Mouse (Mus musculus) midbrain, embryonic 14.5 days (tissue): ENCODE results near the gene Ear2. TPM values are rescaled to one million over a fixed set of nuclear protein-coding genes. Genes with fewer than 3 reads are reported as not detected.
"Not testable (repeated sequence)": the region's sequence is repeated elsewhere in the genome, so short reads cannot be mapped to it uniquely, and the experiment has no call there.

Experiments
- ATAC-seq: fragments of 200-750 bp; cut with Nextera tagmentation; 2 replicates; pipeline ENCODE4 v1.8.0; 2017; ENCODE audit warnings: moderate number of reproducible peaks, moderate library complexity; ENCODE audit not compliant: low FRiP score, low TSS enrichment
- DNase-seq: peaks from one replicate; pipeline ENCODE4 v3.0.0-alpha.2; 2015
- H3K27ac ChIP-seq: fragments of 300-500 bp; sonication (generic); replicated peaks from 2 replicates; pipeline ENCODE4 v1.5.1; 2014; ENCODE audit warnings: mild to moderate bottlenecking, low read depth, low read length, moderate library complexity
- H3K27me3 ChIP-seq: fragments of 300-500 bp; sonication (generic); 2 replicates; pipeline ENCODE4 v1.6.1; 2014; ENCODE audit warnings: low read length, control low read depth, mixed read lengths; ENCODE audit not compliant: control insufficient read depth, insufficient read depth
- H3K36me3 ChIP-seq: fragments of 300-500 bp; sonication (generic); 2 replicates; pipeline ENCODE4 v1.6.1; 2014; ENCODE audit warnings: low read length, control low read depth; ENCODE audit not compliant: control insufficient read depth, insufficient read depth
- H3K4me1 ChIP-seq: fragments of 300-500 bp; sonication (generic); 2 replicates; pipeline ENCODE4 v1.6.1; 2014; ENCODE audit warnings: mild to moderate bottlenecking, antibody characterized with exemption, low read length, control low read depth; ENCODE audit not compliant: control insufficient read depth, insufficient read depth
- H3K4me2 ChIP-seq: fragments of 300-500 bp; sonication (generic); 2 replicates; pipeline ENCODE4 v1.6.1; 2014; ENCODE audit warnings: mild to moderate bottlenecking, low read length, moderate library complexity
- H3K4me3 ChIP-seq: fragments of 300-500 bp; sonication (generic); replicated peaks from 2 replicates; pipeline ENCODE4 v1.5.1; 2014; ENCODE audit warnings: low read depth, low read length
- H3K9ac ChIP-seq: fragments of 300-500 bp; sonication (generic); replicated peaks from 2 replicates; pipeline ENCODE4 v1.6.1; 2014; ENCODE audit warnings: mild to moderate bottlenecking, low read length, moderate library complexity
- H3K9me3 ChIP-seq: fragments of 300-500 bp; sonication (generic); 2 replicates; pipeline ENCODE4 v1.6.1; 2016; ENCODE audit warnings: low read length, control low read depth, mixed read lengths; ENCODE audit not compliant: control insufficient read depth
- WGBS: fragments of 180-500 bp; shearing (Covaris S2); extraction: QIAGEN DNeasy Blood & Tissue Kit; methylation state at CpG from one replicate; pipeline ENCODE4 v1.1.7; 2014; 5-methylcytosine and 5-hydroxymethylcytosine counted together
- polyA plus RNA-seq: library from polyadenylated mRNA; unstranded; fragments of >200 nt; fragmentation: Nextera tagmentation; extraction: Ambion mirVana; gene quantifications from 2 replicates; pipeline ENCODE4 v1.2.1, GENCODE M21; 2014

Gene Ear2
- polyA plus RNA-seq, 1 experiment from 2014 or later: not detected

GRCm38 (mm10) chr14:44110981-44111380, 8.5 kb downstream of the Ear2 start:
- H3K27ac ChIP-seq: no peak overlapping the region
- H3K4me1 ChIP-seq: no peaks in the 10 kb centered on the region
- no peak overlapping the region for H3K4me2 ChIP-seq
- no peak overlapping the region for H3K4me3 ChIP-seq
- no peaks in the 10 kb centered on the region for H3K27me3 ChIP-seq
- no peak overlapping the region for H3K9ac ChIP-seq
- DNase-seq: no peak
- H3K9me3 ChIP-seq: no peaks in the 10 kb centered on the region
- no peaks in the 10 kb centered on the region for H3K36me3 ChIP-seq
- ATAC-seq: no peak

- not testable (repeated sequence) for H3K4me2 ChIP-seq, H3K9ac ChIP-seq, ATAC-seq, H3K4me3 ChIP-seq, H3K4me1 ChIP-seq, H3K36me3 ChIP-seq, H3K9me3 ChIP-seq, H3K27ac ChIP-seq, DNase-seq, H3K27me3 ChIP-seq
- WGBS: 93% methylated on average over 3 of the region's 4 CpGs
Measured at GRCm38 (mm10) chr14:44123551-44123950, 21.1 kb downstream of the Ear2 start, which contains the start of gene Gm3327. TSS of gene Gm3327 (plus strand) at chr14:44123851.

Other genes with a start within 250 kb of the Ear2 start
- gene Ear1, start 227.1 kb upstream of the Ear2 start, polyA plus RNA-seq: not detected in 2 replicates
- gene Ear10, start 179.1 kb upstream of the Ear2 start, polyA plus RNA-seq: not detected in 2 replicates
- 3.7 and 5.4 TPM in 2 replicates for gene Gm8113, start 177.3 kb upstream of the Ear2 start, polyA plus RNA-seq
- gene Ang5, start 145.6 kb upstream of the Ear2 start, polyA plus RNA-seq: not detected in 2 replicates
- not detected in 2 replicates for gene Ang6, start 100.4 kb upstream of the Ear2 start, polyA plus RNA-seq
- not detected in 2 replicates for gene Gm3327, start 21.2 kb downstream of the Ear2 start, polyA plus RNA-seq
- not detected in 2 replicates for gene Gm8212, start 95.0 kb downstream of the Ear2 start, polyA plus RNA-seq
- not detected in 2 replicates for gene 4930503E14Rik, start 110.6 kb downstream of the Ear2 start, polyA plus RNA-seq
- not detected in 2 replicates for gene Gm8220, start 182.9 kb downstream of the Ear2 start, polyA plus RNA-seq
- gene Gm5930, start 235.9 kb downstream of the Ear2 start, polyA plus RNA-seq: not detected in 2 replicates